Mouse (Mus musculus): ENCODE measurements around the gene Serinc2. TPM values are rescaled to one million over a fixed set of nuclear protein-coding genes. Genes with fewer than 3 reads are reported as not detected.
"Not testable (repeated sequence)": the region's sequence is repeated elsewhere in the genome, so short reads cannot be mapped to it uniquely, and the experiment has no call there.

Serinc2 gene
- polyA plus RNA-seq, 1 experiment = 37.7 TPM

- no peaks in the 10 kb centered on the region for H3K79me2 ChIP-seq (ENCODE audit: control insufficient read depth, insufficient read depth)
- no peaks in the 10 kb centered on the region for H3K36me3 ChIP-seq (ENCODE audit: control insufficient read depth, insufficient read depth)
- TF ChIP-seq MYOD1 (IDR thresholded peaks at IDR 0.05; ENCODE audit: control insufficient read depth, insufficient read length, low read depth) = no peak
- no peak for TF ChIP-seq MYOG (IDR thresholded peaks at IDR 0.05; ENCODE audit: control insufficient read depth, extremely low read depth, insufficient read length)
- no peak for TF ChIP-seq MAX (IDR thresholded peaks at IDR 0.05)
- TF ChIP-seq USF1 (IDR thresholded peaks at IDR 0.05; ENCODE audit: low read depth) = no peak
- no peak for TF ChIP-seq CTCF (IDR thresholded peaks at IDR 0.05; ENCODE audit: control insufficient read depth, insufficient read depth, insufficient read length)
- TF ChIP-seq FOSL1 (IDR thresholded peaks at IDR 0.05; ENCODE audit: insufficient read depth, low read length, poor library complexity, severe bottlenecking) = no peak
- H3K27me3 ChIP-seq (ENCODE audit: control insufficient read depth, insufficient read depth, insufficient read length) = no peaks in the 10 kb centered on the region
- H3ac ChIP-seq (ENCODE audit: control insufficient read depth, insufficient read length, low read depth) = no peak overlapping the region
- H3K4me3 ChIP-seq (ENCODE audit: insufficient read depth, poor library complexity, severe bottlenecking) = no peak overlapping the region
- no peaks in the 10 kb centered on the region for H3K79me3 ChIP-seq (ENCODE audit: low read depth)
These were observed 34.3 kb downstream of the Serinc2 start for GRCm38 (mm10) chr4:130244749-130245148.

- H3K4me3 ChIP-seq (ENCODE audit: insufficient read depth, poor library complexity, severe bottlenecking); H3K79me3 ChIP-seq (ENCODE audit: low read depth); H3ac ChIP-seq (ENCODE audit: control insufficient read depth, insufficient read length, low read depth); H3K27me3 ChIP-seq (ENCODE audit: control insufficient read depth, insufficient read depth, insufficient read length); H3K79me2 ChIP-seq (ENCODE audit: control insufficient read depth, insufficient read depth); H3K36me3 ChIP-seq (ENCODE audit: control insufficient read depth, insufficient read depth): not testable (repeated sequence)
These were observed 35.4 kb downstream of the Serinc2 start for GRCm38 (mm10) chr4:130243621-130244020.

- no peaks in the 10 kb centered on the region for H3K79me2 ChIP-seq (ENCODE audit: control insufficient read depth, insufficient read depth)
These were observed 36.0 kb downstream of the Serinc2 start for GRCm38 (mm10) chr4:130242956-130243355.

GRCm38 (mm10) chr4:130240695-130241094 lies 38.3 kb downstream of the Serinc2 start:
- Histone ChIP-seq H3K4me3 (ENCODE audit: insufficient read depth, poor library complexity, severe bottlenecking) (no peak overlapping the region), H3K36me3 (ENCODE audit: control insufficient read depth, insufficient read depth) (no peaks in the 10 kb centered on the region), H3K27me3 (ENCODE audit: control insufficient read depth, insufficient read depth, insufficient read length) (no peaks in the 10 kb centered on the region), H3ac (ENCODE audit: control insufficient read depth, insufficient read length, low read depth) (no peak overlapping the region), H3K79me2 (ENCODE audit: control insufficient read depth, insufficient read depth) (no peaks in the 10 kb centered on the region), H3K79me3 (ENCODE audit: low read depth) (no peaks in the 10 kb centered on the region)
- TF ChIP-seq MYOD1 (IDR thresholded peaks at IDR 0.05; ENCODE audit: control insufficient read depth, insufficient read length, low read depth) (no peak), CEBPB (IDR thresholded peaks at IDR 0.05; ENCODE audit: low read depth) (no peak), MYOG (IDR thresholded peaks at IDR 0.05; ENCODE audit: control insufficient read depth, extremely low read depth, insufficient read length) (no peak), USF1 (IDR thresholded peaks at IDR 0.05; ENCODE audit: low read depth) (no peak), MAX (IDR thresholded peaks at IDR 0.05) (no peak), CTCF (IDR thresholded peaks at IDR 0.05; ENCODE audit: control insufficient read depth, insufficient read depth, insufficient read length) (no peak), FOSL1 (IDR thresholded peaks at IDR 0.05; ENCODE audit: insufficient read depth, low read length, poor library complexity, severe bottlenecking) (no peak)

More at GRCm38 (mm10) chr4:130242956-130243355, 36.0 kb downstream of the Serinc2 start:
- no peak for TF ChIP-seq MYOD1 (IDR thresholded peaks at IDR 0.05; ENCODE audit: control insufficient read depth, insufficient read length, low read depth)
- no peak for TF ChIP-seq CTCF (IDR thresholded peaks at IDR 0.05; ENCODE audit: control insufficient read depth, insufficient read depth, insufficient read length)
- TF ChIP-seq MYOG (IDR thresholded peaks at IDR 0.05; ENCODE audit: control insufficient read depth, extremely low read depth, insufficient read length) = no peak
- no peak for TF ChIP-seq FOSL1 (IDR thresholded peaks at IDR 0.05; ENCODE audit: insufficient read depth, low read length, poor library complexity, severe bottlenecking)
- TF ChIP-seq CEBPB (IDR thresholded peaks at IDR 0.05; ENCODE audit: low read depth) = no peak
- TF ChIP-seq MAX (IDR thresholded peaks at IDR 0.05) = no peak
- TF ChIP-seq USF1 (IDR thresholded peaks at IDR 0.05; ENCODE audit: low read depth) = no peak
- Histone ChIP-seq H3K79me3 (ENCODE audit: low read depth) (no peaks in the 10 kb centered on the region), H3K27me3 (ENCODE audit: control insufficient read depth, insufficient read depth, insufficient read length) (no peaks in the 10 kb centered on the region), H3K36me3 (ENCODE audit: control insufficient read depth, insufficient read depth) (no peaks in the 10 kb centered on the region), H3ac (ENCODE audit: control insufficient read depth, insufficient read length, low read depth) (no peak overlapping the region), H3K4me3 (ENCODE audit: insufficient read depth, poor library complexity, severe bottlenecking) (no peak overlapping the region)

GRCm38 (mm10) chr4:130237607-130238006 lies 41.4 kb downstream of the Serinc2 start:
- no peaks in the 10 kb centered on the region for H3K79me3 ChIP-seq (ENCODE audit: low read depth)
- no peaks in the 10 kb centered on the region for H3K36me3 ChIP-seq (ENCODE audit: control insufficient read depth, insufficient read depth)
- no peaks in the 10 kb centered on the region for H3K27me3 ChIP-seq (ENCODE audit: control insufficient read depth, insufficient read depth, insufficient read length)
- H3ac ChIP-seq (ENCODE audit: control insufficient read depth, insufficient read length, low read depth) = no peak overlapping the region
- TF ChIP-seq MYOG (IDR thresholded peaks at IDR 0.05; ENCODE audit: control insufficient read depth, extremely low read depth, insufficient read length) (no peak), MYOD1 (IDR thresholded peaks at IDR 0.05; ENCODE audit: control insufficient read depth, insufficient read length, low read depth) (peak; percentile 57)
- no peaks in the 10 kb centered on the region for H3K79me2 ChIP-seq (ENCODE audit: control insufficient read depth, insufficient read depth)
- no peak overlapping the region for H3K4me3 ChIP-seq (ENCODE audit: insufficient read depth, poor library complexity, severe bottlenecking)

GRCm38 (mm10) chr4:130236361-130236760 lies 42.6 kb downstream of the Serinc2 start:
- Histone ChIP-seq H3K79me2 (ENCODE audit: control insufficient read depth, insufficient read depth) (no peaks in the 10 kb centered on the region), H3K27me3 (ENCODE audit: control insufficient read depth, insufficient read depth, insufficient read length) (no peaks in the 10 kb centered on the region), H3K4me3 (ENCODE audit: insufficient read depth, poor library complexity, severe bottlenecking) (no peak overlapping the region), H3K79me3 (ENCODE audit: low read depth) (no peaks in the 10 kb centered on the region), H3ac (ENCODE audit: control insufficient read depth, insufficient read length, low read depth) (no peak overlapping the region), H3K36me3 (ENCODE audit: control insufficient read depth, insufficient read depth) (no peaks in the 10 kb centered on the region)
- TF ChIP-seq CTCF (IDR thresholded peaks at IDR 0.05; ENCODE audit: control insufficient read depth, insufficient read depth, insufficient read length) (no peak), CEBPB (IDR thresholded peaks at IDR 0.05; ENCODE audit: low read depth) (no peak), MYOD1 (IDR thresholded peaks at IDR 0.05; ENCODE audit: control insufficient read depth, insufficient read length, low read depth) (no peak)

All from C2C12 (cell line).